Mouse (Mus musculus) urinary bladder, postnatal 25 days (tissue): ENCODE data around the gene Nol10.
"Not testable (repeated sequence)": the region's sequence is repeated elsewhere in the genome, so short reads cannot be mapped to it uniquely, and the experiment has no call there.

Experiments
- DNase-seq: peaks from one replicate; pipeline ENCODE4 v3.0.0; 2022; ENCODE audit warnings: low spot score

The Nol10 gene

DNA sequence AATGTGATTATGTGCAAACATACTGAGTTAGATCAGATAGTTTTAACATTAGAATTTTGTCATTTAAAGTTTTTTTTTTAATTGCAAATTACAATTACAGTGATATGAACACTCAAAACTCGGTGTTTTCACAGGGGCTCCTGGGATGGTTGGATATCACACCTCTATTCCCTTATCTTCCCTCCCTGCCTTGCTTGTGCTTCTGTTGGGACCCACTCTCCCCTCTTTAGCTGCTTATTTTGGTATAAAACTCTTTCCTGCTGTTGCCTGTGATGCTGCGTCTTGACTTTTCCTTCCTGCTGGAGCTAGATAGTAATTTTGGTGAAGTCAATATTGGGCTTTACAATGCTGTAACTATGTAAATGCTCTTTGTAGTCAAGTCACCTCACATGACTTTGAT lies 63.0 kb downstream of the Nol10 start:
- DNase-seq: no peak

DNA sequence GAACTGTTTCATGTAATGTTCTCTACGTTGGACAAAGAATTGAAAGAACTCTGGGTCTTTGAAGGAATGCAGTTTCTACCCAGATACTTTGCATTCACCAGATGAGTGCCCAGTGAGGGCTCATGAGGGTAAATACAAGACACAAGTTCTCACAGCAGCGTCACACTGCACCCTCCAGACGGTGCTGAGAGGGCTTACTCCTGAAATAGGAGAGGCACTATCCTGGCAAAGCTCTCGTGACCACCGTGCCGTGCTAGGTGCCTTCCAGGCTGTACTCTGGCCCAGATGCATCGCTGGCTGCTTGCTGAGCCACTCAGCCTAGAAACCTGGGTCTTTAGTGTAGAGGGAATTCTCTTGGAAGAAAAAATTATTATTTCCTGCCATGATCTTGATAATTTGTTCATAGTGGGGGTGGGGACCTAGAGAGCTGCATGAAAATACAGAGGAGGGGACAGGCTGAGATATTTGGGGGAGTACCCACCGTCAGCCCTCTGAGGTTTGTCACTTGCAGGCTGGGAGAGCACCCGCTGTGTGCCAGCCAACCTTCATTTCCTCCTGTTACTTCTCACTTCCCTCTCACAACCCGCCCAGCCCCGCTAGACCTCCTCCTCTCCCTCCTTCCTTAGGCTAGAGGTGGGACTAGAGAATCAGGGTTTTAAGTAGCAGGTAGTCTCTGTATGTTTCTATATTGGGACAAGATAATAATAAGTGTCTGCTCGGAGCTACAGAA lies 63.7 kb downstream of the Nol10 start:
- DNase-seq: no peak

DNA sequence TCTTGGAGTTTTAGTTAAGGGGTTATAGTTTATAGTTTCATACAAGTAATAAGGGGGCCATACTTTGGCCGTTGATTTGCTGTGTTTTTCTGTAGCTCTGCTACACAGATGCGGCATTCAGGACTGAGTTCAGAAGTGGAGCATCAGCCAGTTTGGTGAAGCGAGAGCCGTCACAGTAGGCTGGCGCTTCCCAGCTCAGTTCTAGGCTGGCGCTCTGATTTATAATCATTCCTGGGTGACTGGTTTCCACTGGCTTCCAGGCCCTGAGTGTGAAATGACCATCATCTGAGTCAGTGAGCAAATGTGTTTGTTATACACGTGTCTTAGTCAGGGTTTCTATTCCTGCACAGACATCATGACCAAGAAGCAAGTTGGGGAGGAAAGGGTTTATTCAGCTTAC lies 66.5 kb downstream of the Nol10 start:
- DNase-seq: no peak

DNA sequence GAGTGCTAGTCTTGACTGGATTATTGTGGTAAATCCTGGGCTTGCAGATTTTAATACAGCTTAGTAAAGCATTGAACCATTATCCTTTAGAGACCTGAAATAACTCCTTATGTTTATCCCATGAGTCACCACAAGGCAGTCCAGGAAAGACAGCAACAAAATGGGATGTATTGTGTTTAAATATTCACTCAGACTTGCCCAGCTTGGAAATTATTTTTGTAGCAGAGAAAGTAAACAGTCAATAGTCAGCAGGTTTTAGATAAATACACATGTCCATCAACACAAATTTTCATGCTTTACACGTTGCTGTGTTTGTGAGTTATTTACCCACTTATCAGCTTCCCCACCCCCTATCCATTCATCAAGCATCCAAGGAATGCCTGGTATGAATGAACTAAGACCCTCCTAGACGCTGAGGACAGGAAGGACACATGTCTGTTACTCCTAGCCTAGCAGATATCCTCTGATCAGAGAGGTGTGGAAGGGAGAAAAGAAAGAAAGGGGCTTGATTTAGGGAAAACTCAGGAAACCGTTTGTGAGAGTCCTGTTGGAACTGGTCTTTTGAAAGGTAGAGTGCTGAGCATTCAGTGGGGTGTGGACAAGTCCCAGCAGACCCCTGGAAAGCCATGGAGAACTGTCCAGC lies 72.0 kb downstream of the Nol10 start:
- DNase-seq: no peak

DNA sequence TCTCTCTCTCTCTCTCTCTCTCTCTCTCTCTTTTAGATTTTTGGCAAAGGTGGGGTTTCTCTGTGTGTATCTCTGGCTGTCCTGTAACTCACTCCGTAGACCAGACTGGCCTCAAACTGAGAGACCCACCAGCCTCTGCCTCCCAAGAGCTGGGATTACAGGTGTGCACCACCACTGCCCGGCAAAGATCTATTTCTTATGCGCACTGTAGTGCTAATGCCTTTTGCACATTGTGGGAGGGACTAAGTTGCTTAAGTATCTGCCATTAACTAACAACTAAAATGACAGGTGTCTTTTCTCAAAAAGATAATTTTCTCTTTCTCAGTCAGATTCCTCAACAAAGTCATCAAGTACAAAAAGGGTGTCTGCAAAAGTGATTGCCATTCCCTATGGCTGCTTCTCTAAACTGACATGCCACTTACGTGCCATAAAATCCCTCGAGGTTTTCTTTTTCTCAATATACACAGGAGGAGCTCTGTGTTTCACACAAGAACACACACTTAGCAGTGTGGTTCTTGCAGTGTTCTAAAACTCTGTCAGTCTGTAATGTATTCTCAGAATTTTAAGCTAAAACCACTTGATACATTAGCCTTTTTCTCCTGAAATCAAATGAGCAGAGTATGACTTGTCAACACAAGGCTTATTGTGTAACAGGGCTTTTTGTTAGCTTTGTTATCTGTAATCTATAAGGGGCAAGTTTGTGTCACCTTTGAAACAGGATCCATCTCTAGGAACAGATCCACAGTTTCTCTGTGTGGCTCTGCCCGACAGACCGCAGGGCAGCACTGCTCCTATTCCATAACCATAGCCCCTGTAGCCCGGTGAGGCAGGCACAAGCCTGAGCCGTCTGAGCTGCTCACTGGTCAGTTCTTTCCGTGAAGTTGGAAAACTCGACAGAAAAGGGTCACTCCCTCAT lies 77.3 kb downstream of the Nol10 start:
- no peak for DNase-seq

DNA sequence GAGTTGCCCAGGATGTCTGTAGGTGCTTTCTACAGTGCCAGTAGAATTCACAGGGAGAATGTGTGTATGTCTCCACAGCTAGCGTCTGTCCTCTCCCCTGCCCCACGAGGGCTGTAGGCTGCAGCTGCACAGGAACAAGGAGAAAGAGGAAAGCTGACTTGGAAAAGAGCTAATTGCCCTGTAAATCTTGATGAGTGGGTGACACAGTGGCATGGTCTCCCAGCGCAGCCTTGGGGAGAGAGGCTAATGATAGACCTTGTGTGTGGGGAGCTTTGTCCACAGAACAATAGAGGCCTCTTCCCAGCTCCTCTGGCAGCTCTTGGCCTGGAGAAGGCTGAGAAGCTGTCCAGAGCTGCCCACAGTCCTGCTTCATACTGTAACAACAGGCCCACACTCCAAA lies 78.5 kb downstream of the Nol10 start:
- no peak for DNase-seq

DNA sequence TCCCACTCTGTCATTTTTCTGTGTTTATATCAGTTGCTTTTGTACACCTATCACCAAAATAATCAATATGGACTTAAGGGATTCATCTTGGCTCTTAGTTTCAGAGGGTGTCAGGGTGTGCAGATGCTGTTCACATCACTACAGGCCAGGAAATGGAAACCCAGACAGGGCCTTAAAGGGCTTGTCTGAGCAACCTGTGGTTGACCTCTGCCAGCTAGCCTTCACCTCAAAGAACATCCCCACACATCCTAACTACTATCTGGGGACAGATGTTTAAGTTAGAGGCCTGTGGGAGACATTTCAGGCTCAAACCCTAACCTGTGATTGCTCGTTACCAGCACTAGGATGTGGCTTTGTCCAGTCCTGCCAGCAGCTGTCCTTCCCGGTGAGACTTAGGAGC lies 82.3 kb downstream of the Nol10 start:
- no peak for DNase-seq

DNA sequence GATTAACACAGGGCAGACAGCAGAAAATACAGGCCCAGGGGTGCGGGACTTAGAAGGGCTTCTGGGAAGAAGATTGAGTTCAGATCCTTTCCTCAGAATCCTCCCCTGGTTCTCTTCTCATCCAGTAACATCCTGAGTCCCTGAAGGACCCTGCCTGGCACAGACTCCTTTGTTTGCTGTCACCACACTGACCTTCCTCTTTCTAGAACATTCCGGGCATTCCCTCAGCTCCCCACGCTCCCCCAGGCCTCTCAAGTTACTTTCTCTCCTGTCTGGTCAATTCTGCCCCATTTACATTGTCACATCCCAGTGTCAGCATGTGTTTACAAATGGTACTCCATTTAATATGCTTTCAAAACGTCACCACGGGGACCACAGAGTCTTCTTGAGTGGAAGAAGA lies 82.9 kb downstream of the Nol10 start:
- DNase-seq: no peak

DNA sequence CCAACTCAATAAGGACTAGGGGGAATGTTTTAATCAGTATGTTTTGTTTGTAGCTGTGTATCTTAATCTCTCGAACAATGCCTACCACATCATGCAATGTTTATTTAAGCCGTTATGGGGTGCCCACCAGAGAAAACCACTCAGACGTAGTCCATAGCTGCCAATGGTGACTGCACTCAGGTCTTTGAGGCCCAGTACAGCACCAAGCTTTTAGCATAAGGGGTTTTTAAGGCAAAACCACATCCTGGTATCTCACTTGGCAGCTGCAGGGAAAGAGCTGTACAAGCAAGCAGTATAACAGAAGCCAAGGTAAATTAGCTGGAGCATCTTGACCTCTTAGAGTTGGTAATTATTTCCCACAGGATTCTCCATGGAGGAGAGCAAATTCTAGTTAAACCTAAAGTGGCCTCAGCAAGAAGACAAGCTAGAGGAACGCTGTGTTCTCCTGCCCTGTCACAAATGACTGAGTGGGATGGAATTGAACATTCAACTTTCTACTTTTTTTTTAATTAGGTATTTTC lies 83.6 kb downstream of the Nol10 start:
- no peak for DNase-seq

DNA sequence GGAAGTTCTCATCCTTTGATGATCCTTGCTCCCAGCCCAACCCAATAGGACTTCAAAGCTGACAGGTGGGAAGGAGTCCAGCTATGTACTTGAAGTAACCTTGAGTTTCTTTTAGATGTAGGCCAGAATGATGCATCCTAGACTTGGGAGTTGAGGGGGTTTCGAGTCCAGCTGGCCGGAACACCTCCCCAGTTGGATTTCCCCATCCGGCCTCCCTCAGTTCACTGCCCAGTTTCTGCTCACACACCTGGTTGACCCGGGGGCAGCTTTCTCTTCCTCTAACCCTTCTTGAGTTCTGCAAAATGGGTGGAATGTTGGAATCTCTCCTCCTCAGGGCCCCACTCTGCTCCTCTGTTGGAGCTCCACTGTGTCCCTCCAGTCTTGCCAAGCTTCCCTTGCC lies 85.5 kb downstream of the Nol10 start:
- no peak for DNase-seq

DNA sequence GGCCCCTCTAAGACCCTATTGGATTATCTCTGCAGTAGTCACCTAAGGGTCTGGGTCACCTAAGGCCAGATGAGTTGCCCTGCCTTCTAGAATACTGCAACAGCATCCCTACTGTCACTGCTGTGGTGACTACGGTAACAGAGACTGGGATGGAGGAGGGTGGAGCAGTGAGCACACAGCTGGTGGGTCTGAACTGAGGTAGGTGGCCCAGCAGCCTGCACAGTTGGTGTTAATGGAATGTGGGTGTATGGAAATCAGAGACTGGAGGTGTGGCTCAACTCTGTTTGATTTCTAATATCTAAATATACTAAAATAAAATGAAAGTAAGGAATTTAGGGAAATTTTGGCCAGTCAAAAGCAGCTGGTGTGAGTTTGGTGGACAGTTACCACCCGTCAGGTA lies 88.2 kb downstream of the Nol10 start:
- DNase-seq: no peak

DNA sequence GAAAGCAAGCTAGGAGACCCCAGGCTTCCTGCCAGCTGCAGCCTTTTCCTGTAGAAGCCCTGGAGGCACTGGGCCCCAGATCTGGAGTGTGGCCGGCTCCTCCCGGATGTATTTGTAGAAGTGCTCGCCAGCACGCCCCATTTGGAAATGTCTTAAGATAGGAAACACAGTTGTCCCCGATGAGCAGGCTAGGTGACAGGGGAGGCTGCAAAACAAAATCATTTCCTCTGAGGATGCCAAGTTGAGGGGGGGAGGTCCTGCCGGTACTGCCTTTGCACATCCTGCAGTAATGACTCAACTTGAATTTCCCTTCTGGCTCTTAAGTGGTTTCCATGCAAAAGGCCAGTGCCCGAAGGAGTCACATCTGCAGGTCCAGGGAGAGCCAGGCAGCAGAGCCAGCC lies 92.0 kb downstream of the Nol10 start:
- no peak for DNase-seq

DNA sequence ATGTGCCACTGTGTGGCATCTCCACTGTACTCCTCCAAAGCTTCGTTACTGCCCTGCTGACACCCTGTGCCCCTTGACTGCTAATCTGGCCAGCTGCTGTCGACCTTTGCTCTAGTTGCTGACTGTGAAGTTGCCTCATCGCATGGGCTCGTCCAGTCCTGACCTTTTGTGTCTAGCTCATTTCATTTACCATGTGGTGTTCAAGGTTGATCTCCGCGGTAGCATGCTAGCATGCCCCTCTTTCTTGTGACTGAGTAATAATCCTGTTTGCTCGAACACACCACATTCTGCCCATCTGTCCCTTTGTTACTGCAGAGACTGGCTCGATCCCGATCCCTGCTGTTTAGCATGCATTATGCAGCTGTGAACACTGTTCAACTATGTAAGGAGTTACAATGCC lies 93.2 kb downstream of the Nol10 start:
- DNase-seq: no peak

DNA sequence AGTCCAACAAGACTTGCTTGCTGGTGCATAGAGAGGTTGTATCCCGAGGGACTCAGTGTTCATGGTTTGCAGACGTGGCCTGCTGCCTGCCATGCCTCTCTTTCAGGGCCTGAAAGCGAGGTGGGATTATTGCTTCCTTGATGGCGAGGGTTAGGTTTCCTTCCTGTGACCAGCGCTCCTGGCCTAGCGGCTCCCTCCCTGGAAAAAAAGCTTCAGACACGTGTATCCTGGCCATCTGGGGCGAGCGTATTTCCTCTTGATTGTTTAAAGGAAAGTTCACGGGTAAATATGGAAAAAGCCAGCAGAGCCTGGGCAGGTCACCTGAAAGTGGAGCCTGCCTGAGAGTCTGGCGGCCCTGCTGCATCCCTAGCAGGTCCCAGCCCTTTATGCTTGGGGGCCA lies 96.1 kb downstream of the Nol10 start:
- DNase-seq: no peak

DNA sequence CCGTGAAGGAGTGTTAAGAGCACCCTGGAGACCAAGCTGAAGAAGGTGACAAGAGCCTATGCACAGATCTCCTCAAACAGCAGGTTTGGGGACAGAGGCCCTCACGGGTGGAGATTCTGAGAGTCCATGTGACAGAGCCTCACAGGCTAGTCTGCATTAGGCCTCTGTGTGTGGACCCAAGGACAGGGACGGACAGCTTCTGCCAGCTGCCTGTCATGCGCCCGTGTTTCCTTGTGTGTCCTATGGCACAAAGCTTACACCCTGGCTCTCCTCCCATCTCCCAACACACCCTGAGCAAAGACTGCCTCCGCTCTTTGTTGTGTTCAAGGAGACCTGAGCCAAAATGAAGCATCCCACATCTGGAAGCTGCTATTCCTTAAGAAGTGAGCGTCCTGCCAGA lies 97.0 kb downstream of the Nol10 start:
- no peak for DNase-seq

DNA sequence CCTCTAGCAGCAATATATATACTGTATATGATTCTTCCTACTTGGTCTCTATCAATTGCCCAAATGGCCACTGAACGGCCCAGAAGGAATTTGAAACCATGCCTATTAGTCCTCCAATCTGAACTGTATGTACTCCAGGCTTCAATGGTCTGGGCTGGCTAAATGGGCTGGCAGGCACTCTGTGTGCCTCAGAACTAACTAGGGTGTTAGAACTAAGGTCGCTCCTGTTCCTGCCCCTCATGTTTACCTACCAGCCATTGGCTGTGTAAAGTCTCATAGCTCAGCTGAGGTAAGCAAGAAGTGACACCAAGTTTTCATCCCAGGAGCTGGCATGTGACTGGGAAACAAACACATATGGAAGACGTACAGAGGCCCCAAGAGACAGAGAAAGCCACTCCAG lies 100.5 kb downstream of the Nol10 start:
- no peak for DNase-seq

DNA sequence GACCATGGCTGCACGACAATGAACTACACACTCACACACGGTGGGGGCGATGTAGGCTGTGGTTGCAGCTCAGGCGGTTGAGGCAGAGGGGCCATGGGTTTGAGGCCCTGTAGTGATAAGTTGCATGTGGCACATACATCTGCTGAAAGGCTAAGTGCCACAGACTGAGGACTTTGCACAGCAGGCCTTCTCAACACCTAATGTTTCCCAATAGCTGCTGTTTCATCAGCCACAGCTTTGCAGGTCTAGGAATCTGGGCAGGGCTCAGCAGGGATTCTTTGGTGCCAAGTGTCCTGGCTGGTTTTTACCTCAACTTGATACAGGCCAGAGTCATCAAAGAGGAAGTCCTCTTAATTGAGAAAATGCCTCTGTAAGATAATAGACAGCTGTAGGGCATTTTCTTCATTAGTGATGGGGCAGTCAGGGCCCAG lies 101.4 kb downstream of the Nol10 start:
- DNase-seq: no peak

DNA sequence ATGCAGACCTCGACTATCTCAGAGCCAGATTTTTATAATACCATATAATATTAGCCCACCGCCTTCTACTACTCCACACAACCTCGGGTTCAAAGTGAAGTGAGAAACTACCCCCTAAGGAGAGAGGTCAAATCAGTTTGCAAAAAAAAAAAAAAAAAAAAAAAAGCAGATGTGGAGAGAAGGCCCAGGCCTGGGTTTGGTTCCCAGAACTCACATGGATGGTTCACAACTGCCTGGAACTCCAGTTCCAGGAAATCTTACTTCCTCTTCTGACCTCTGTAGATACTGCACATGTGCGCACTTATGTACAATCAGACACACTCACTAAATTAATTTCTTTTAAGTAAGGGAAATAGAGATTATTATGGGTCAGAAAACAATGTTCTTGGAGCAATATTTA lies 102.2 kb downstream of the Nol10 start:
- no peak for DNase-seq

DNA sequence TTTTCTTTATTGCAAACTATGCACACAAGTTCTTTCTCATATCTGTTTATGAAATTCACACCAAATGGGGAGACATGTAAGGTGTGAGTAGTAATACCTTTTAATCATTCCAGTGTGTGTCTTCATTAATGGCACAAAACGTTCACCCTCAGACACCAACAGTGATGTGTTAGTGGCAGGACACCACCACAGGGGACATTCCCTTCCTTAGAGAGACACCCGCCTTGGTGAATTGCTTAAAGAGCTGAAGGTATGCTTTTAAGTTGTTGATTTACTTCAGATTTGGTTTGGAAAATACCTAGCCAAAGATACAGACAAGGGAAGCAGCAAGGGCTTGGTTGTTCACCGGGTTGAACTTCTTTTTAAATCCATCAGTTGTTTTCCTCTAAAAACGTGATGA lies 102.7 kb downstream of the Nol10 start:
- no peak for DNase-seq

DNA sequence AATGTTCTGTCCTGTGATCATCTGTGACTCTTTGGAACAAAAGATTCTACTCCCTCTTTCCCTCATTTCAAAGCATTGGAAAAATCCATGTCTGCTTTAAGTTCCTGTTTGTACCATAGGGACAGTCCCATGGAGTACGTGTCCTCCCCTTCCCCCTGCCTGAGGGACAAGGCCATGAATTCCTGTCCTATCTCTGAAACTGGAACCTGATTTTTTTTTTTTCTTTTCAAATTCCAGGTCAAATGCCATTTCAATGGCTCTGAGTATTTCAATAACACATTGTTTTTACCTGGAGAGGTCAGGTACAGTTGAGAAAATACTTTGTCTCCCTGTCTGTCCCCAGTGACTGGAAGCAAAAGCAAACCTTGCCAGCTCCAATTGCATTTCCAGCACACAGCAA lies 104.0 kb downstream of the Nol10 start:
- DNase-seq: no peak

DNA sequence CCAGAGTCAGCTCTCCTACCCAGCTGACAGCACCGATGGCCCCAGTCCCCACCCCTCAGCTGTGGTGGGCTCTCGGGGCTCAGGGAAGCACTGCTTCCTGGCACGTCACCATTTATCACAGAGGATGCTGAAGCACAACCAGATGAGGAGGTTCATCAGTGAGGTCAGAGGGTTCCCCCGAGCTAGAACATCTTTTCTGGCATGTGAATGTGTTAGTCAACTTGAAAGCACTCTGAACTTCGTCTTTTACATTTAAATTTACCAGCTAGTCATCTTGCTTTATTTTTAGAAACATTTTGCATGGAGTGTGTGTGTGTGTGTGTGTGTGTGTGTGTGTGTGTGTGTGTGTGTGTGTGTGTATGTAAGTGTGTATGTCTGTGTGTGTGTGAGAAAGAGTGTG lies 105.7 kb downstream of the Nol10 start:
- no peak for DNase-seq

DNA sequence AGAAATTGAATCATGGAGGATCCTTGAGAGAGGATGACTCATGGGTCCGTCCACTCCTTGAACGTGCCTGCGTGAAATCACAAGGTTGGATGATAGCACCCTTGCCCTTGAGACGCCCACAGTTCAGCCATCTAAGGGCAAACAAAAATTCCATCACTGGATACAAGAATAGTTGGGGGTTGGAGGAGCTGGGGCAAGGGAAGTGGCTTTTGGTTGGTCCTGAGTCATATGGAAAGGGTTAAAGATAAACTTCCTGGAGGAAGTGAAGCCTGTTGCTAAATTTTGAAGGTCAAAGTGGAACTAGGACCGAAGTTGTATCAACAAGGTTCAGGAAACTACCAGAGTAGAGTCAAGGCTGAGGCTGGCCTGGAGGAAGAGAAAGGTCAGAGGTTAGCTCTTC lies 106.8 kb downstream of the Nol10 start:
- DNase-seq: no peak

DNA sequence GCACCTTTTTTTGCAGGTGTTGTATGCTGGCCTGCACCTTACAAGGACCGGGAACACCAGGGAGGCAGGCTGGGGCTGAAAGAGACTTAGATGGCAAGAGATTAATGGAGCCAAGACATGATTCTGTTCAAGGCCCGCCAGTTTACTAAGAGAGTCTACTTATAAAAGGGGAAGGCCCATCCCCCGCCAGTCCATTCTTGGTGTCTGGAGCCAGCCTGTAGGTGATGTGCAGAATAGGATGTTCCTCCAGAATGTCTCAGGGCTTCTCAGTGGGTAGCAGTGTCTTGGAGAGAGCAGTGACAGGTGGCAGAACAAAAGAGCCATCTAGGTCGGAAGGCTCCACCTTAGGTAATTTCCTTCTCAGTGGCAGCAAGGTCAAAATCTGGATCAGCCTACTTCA lies 111.0 kb downstream of the Nol10 start:
- DNase-seq: not testable (repeated sequence)
